Mouse (Mus musculus) layer of hippocampus, postnatal 25 days (tissue): ENCODE results near the gene Gm11084. TPM values are rescaled to one million over a fixed set of nuclear protein-coding genes. Genes with fewer than 3 reads are reported as not detected.
"Not testable (repeated sequence)": the region's sequence is repeated elsewhere in the genome, so short reads cannot be mapped to it uniquely, and the experiment has no call there.

Experiments used
- DNase-seq, 2 experiments: peaks; one replicate each; pipeline ENCODE4 v3.0.0; 2022; ENCODE audit warnings: mixed read lengths in 2 of 2, low spot score in 1 of 2; ENCODE audit errors: extremely low spot score in 1 of 2
- total RNA-seq, 2 experiments: library from RNA; stranded (reverse); gene quantifications; 2 replicates each; pipeline ENCODE4 v1.2.3; 2021

Gm11084 gene
- total RNA-seq = not detected

DNA sequence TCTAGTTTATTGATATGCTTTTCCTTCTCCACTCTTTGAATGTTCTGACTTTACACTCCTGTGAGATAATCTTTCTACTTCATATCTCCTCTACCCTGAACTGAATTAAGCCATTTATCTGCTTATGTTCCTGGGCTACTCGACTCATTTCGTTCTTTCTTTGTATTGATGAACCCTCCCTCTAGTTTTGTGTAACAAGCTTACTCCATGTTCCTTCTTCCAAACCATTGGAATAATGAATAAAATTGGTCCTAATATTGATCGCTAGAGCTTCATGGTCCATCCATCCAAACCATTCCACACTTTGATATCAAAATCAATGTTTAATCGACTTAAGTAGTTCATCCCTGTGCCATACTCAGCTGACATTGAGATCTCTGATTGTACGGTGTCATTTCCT lies at the start of gene Gm11084:
TSS of gene Gm11084 (minus strand) at position 101 of the 400 bp plus-strand sequence.
- DNase-seq = no peak

DNA sequence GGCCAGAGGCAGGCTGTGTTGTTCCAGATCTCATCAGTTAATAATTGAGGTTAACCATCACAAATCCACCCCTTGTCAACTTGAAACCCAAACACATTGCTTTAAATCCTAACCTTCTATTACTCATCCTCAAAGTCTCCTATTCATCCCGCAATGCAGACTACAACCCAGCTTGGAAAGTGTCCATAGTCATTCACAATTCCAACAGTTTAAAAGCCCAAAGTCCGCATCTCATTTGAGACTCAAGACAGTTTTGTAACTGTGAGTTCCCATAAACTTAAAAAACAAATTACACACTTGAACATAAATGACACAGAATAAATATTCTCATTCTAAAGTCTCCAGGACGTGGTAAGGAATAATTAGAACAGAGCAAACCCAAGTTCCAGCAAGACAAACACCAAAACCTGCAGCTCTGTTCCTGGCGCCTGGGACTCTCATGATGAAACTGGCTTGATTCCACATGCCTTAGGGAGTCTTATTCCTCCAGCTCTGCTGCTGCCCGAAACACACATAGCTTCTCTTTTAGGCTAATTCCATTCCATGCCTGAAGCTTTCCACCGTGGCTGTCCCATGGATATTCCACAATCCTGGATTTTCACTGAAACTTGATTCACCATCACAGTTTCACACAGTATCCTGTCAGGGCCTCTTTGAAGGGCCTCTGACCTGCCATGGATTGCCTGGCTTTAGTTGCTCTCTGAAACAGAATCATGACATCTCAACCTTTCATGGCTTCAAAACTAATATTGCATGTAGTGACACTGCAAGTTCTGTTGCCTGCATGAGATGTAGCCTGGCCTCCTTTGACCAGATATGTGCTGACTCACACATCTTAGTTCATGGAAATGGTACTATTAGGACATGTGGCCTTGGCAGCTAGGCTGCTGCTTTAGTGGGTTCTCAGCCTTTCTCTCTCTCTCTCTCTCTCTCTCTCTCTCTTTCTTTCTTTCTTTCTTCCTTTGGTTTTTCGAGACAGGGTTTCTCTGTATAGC lies 44.8 kb upstream of the Gm11084 start:
- DNase-seq = no peak

DNA sequence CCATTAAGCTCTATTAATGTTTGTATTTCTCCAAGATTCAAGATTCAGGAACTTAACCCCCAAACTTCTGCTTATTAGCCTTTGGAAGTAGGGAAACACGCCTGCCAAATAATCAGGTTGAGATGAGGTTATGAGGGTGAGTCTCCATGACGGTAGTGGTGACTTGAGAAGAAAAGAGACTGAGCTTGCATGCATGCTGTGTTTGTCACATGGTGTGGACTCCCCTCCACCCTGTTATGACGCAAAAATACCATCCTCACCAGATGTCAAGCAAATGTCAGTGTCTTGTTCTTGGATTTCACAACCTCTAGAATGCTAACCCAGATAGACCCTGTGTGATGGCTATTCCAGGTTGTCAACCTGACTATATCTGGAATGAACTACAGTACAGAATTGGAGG lies 43.3 kb upstream of the Gm11084 start:
- DNase-seq = no peak

DNA sequence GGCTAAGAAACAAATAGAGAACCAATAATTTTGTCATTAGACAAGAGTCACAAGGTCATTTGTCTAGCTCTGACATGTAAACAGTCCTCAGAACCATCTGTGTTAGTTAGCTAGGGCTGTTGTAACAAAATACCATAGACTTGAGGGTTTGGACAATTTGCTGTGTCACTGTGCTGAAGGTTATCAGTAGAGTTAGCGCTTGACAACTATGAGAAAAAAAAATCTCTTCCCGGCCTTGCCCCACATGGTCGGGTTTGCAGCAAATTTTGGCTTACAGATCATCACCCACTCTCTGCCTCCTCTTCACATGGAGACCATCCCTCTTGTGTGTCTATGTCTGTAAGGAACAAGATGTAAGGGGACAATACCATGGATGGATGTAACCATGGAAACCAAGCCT lies 41.5 kb upstream of the Gm11084 start:
- DNase-seq = no peak

DNA sequence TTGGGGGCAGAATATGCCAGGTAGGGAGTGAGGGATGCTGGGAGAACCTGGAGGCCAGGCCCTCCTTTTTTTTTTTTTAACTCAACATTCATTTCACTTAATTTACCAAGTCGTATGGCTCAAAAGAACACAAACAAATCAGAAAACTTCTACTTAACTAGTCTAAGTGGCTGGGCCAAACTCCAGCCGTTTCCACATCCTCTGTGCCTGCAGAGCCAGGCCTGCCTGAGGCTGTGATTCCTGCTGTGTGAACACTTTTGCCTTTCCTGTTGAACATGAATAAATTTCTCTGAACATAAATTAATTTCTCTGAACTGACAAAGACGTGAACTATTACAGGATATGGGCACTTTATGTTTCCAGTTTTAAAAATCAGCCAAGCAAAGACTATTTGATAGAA lies 40.6 kb upstream of the Gm11084 start:
- DNase-seq = no peak

DNA sequence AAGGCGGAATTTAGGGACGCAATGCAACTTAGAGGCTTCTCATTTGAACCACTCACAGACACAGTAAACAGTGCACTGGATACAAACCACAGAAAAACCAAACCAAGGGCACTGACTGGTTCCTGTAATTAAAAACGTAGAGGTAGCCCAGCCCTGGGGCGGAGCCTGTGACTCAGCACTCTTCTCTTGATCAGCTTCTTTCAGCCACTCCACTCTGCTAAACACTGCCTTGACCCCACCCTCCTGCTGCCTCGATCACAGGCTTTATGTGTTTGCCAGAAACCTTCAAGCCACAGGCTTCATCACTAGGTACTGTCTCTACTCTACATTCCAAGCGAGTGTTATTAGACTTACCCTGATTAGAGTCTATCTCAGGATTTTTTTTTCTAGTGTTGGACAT lies 37.3 kb upstream of the Gm11084 start:
- no peak for DNase-seq

DNA sequence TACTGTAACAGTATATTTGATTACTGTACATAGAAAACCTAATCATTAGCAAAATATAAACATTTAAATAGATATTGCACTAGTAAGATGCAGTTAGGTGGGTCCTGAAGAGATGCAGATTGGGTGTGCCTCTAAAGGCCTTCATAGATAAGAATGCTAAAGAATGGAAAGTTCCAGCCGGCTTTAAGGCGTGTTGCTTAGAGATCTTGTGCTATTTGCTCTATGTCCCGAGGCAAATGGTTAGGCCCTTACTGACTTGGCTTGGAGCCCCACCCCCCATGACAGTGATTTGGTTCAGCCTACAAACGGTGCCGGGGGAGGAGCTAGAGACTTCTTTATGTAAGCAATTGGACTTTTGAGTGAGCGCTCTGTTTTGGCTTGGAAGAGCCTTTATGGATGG lies 34.5 kb upstream of the Gm11084 start:
- no peak for DNase-seq

DNA sequence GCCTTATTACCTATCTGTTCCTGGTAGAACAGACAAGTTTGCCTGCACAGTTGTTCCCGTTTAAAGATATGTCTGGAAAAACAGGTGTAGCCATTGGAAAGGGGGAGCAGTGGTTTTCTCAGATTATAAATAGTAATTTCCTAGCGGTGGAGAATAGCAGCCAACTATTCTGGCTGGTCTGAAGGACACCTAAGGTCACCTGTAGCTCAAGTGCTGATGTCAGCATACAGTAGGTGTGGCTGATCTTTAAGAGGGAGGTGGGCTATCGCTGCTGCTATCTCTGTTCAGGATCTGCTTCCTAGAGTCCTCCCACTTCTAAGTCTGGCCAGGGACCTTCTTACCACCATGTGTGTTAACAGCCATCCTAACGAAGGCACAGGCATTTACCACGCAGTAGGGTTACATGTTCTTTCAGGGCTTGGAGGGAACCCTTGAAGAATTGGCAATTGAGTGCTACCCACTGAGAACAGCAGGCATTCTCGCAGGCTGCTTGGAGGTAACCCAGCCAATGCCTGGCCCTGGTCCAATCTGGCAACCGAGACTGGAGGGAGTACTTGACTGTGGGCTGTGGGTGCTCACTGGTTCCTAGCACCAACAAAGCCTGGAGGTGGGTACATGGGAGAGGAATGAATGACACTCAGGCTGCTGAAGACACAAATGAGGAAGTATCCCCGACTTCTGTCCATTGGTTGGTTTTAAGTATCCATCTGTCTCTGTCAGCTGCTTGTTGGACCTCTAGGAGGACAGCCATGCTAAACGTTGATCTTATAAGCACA lies 33.0 kb upstream of the Gm11084 start:
- DNase-seq = peak; percentile 55 to 79

DNA sequence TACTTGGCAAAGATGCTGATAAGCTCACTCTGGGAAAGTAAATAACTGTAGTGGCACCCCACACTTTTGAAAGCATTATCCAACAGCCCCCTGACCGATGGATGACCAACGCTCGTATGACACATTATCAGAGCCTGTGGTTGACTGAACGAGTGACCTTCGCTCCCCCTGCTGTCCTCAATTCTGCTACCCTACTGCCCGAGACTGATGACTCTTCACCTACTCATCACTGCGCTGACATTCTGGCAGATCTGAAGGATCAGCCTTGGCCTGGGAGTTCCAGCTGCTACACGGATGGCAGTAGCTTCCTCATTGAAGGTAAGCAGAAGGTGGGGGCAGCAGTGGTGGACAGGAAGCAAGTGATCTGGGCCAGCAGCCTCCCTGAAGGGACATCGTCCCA lies 27.5 kb upstream of the Gm11084 start:
- not testable (repeated sequence) for DNase-seq

DNA sequence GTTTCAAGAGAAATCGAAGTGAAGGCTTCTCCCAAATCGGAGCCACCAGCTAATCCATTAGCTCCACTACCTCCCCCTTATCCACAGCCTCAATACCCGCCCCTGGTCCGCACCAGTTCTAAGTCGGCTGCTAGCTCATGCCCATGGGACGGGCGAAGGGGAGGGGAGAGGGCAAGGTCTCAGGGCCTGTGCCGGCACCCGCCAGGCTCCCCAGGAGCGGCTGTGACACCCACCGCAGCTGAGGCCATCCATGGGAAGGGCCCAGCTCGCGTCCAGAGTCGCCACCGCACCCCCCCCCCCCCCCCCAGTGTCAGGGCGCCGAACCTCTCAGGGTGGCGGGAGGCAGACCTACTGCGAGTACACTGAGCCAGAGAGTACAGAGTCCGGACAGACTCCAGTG lies 26.1 kb upstream of the Gm11084 start:
- no peak for DNase-seq

DNA sequence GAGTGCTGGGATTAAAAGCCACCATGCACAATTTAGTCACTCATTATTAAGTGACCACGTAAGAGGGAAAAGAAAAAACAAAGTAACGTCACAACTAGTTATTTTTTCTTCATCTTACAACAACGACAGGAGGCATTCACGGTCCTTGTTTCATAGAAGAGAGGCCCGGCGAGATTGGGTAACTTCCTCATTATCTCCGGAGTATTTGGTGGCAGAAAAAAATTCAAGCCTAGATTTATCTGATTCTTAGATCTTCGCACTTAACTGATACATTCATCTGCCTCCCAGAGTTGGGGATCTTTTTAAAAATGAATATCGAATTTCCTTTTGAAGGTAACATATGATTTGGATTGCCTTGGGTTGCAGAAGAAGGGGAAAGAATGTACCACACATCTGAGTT lies 21.0 kb upstream of the Gm11084 start:
- DNase-seq = no peak

DNA sequence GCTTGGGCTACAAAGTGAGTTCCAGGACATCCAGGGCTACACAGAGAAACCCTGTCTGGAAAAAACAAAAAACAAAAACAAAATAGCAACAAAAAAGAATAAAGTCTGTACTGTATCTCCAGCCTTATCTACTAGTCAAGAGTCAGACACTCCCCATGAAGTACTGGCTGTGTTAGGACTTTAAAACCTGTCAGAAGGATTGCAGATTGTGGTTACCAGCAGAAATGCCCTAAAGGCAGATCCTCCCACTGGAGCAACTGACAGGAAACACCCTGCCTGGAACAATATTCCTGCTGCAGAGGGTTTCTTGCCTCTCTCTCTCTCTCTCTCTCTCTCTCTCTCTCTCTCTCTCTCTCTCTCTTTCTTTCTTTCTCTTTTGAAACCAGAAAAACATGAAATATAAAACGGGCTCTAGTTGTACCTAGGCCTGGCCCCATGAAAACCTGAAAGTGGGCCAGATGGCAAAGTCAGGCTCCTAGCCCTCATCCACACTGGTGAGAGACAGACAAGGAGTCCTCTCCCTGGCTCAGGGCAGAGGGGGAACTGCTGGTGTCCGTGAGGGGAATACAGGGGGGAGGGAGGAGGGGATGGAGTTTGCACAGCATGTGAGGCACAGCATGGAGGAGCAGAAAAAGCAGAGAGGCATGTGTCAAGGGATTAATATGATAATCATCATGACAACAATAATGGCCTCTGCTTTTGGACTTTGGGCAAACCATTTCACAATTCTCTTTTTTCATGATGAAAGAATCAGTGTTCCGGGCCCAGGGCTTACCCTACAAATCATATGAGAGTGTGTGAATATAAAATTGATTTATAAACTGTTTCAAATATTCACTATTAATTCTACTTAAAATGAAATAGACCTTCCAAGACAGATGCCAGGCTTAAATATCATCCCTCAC lies 19.3 kb upstream of the Gm11084 start:
- DNase-seq = no peak

DNA sequence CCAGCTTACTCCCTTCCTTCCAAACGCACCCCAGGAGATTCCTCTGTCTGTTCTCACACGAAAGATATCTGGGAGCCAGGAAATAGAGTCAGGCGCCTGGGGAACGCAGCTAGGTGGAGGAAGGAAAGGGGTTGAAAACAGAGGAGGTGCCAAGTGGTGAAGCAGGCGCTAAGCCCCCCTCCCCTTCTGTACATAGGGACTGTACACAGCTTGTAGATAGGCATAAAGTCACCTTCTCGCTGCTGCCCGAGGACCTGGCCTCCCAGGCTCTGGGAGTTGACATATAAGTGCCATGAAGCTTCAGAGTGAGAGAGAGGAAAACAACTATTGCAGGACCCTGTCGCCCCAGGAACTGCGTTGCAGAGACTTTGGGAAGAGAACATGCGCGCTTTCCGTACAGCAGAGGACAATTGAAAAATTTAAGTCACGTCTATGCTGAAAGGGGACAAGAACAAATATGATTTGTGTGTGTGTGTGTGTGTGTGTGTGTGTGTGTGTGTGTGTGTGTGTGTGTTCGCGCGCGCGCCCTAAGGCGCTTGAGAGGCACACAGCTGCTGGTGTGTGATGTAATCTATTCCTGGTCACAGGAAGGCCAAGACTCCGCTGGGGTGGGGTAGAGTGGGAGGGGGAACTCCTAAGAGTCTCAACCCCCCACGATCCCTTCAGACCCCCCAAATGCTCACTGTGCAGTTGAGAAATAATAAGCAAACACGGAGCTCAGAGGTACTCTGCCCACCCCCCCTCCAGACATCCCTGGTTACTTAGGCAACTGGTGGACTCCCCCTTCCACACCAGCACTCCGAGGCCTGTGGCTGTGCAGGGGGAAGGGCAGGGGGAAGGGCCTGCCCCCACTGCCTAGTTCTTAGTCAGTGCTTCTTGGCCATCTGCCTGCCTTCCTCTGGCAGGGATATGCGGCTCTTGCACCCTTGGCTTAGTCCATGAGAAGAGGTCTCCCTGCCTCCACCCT lies 17.5 kb upstream of the Gm11084 start:
- DNase-seq = peak in 1 of 2 experiments; percentile 37

DNA sequence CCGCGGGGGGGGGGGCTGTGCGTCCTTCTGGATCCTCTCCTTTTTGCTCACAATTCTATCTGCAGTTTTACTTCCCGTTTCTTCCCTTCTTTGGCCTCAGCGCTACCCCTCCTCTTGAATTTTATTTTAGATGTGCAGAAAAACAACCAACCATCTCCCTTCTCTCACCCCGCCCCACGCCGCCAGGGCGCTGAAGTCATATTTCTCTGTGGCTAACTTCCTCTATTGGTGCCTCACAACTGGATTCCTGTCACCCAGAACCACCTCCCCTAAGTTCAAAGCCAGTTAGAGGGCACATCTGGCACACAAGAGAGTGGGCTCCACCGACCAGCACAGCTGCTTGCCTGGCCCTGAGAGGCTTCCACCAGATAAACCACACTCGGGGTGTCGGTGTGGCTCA lies 16.5 kb upstream of the Gm11084 start:
- no peak for DNase-seq

DNA sequence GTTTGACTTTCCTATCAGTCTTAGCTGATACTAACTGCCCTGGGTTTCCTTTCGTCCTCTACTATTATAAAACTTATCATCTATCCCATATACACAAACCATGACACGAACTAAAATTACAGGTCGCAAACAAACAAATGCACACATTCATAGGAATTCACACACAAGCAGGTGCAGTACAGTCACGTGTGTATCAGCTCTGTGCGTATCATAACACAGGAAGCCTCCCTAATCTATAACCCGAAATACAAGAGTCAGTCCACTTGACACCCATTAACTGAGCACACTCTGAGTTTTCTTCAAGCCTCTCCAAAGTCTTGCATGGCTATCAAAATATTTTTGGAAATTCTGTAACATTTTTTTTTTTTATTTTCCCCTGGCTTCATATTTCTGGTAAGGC lies 15.9 kb upstream of the Gm11084 start:
- DNase-seq = no peak

DNA sequence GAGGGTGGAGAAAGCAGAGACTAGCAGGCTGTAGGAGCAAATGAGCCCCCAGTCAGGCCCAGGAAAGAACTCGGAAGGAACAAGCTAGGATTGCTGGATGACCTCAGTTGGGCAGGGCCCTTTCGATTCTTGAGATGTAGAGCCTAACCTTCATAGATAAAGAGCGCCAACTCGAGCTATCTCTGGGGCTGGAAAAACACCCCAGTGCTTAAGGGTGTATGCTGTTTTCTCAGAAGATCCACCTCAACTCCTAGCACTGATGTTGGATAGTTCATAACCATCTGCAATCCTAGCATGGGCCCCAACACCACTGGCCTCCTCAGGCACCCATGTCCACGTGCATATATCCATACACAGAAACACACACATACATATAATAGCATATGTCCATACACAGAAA lies 15.5 kb upstream of the Gm11084 start:
- no peak for DNase-seq

DNA sequence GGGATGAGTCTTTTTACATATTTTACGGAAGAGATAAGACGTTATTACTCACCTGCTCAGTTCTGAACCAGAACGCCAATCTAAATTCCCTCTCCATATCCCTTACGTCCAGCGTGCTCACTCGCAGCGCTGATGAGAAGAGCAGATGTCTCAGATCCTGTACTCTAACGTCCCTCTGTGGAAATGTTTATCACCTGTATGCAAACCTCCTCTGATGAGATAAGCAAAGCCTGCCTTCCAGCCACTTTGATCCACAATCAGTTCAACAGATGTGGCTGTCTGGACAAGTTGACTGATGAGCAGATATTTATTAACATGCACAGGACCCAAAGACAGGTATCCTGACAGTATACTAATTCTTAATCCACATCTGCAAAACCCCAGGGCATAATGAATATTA lies 13.7 kb upstream of the Gm11084 start:
- DNase-seq = no peak

DNA sequence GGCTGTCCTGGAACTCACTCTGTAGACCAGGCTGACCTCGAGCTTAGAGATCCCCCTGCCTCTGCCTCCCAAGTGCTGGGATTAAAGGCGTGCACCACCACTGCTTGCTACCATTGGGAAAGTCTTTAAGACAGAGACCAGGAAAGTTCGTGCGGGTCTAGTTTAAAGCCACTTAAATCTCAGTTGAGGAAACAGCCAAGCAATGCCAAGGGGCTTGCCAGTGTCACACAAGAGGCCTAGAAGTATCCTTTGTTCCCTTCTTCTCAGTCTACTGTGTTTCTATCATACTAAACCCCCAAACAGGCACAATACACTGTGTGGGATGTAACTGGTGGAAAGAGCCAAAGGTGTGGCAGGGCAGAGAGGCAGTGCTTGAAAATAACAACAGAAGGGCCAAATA lies 11.1 kb upstream of the Gm11084 start:
- DNase-seq = no peak

DNA sequence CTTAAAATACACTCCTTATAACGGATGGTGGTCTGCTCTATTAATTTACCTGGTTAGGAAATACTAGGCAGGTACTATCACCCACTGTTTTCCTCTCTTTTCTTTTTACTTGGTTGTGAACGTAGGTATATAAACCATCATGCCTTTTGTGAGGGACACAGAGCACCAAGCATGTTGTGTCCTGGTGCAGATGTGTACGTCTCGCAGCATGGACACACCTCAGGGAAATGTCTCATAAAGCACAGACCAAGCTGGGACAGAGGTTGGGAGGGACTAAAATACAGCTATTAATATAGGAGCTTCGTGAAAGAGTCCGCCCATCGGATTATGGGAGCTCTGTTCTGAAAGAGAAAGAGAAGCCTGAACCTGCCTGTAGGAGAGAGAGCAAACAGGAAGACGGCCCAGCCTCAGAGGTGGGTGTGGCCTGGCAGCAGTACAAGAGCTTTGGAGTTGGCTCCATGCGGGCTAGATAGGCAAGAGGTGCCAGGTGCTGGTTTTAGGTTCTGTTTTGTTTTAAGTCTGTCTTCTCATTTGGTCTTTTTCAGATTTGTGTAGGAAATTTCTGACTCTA lies 10.4 kb upstream of the Gm11084 start:
- no peak for DNase-seq
